Mouse (Mus musculus): ENCODE results near the gene Mef2a. TPM values are rescaled to one million over a fixed set of nuclear protein-coding genes. Genes with fewer than 3 reads are reported as not detected.

Gene Mef2a
- polyA plus RNA-seq (2016; fragmentation: Nextera tagmentation; extraction: Ambion mirVana) = 31.7 and 35.2 TPM in 2 replicates

DNA sequence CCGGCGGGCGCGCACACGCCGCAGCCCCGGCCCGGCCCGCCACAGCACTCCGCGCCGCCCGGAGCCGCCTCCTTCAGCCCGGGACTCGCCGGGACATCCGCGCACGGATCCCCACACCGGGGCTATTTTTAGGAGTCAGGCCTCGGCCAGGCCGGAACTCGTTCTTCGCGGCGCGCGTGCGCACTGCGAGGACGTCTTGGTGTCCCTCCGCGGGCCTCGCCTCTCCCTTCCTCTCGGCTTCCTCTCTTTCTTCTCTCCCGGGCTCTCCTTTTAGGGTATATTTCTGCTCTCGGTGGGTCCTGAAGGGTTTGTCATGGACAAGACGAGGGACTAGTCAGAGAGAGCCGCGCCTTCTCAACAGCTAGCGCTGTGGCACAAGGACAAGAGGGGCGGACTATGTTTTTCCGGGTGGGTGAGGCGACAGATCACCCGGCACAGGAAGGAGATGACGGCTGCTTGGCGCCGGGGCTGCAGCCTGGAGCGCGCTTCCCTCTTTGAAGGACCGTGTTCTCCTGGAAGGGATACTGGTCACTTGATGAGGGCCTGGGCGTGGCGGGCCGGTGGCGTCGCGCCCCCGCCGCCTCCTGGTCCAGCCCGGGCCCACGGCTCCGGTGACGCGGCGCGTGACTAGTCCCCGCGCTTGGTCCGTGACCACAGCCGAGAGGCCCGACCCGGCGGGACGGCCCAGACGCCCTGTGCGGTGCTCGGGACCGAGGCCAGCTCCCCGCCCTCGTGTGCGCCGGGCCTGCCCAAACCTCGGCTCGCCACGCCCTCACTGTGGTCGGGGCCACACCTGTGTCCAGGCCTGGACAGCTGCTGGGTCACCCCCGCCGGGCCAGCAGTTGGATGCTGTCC, at the start of gene Mef2a:
Gene Mef2a, minus strand, starts transcription at position 130 of the 855 bp plus-strand sequence.
- H3K9me3 ChIP-seq = no peaks in the 10 kb centered on the region
- no peaks in the 10 kb centered on the region for H3K36me3 ChIP-seq
- peak within 1 kb of the TSS; percentile 98 for H3K9ac ChIP-seq
- H3K4me3 ChIP-seq = peak within 1 kb of the TSS; percentile 91
- H3K27me3 ChIP-seq (replicated peaks) = no peaks in the 10 kb centered on the region
- ATAC-seq (ENCODE audit: low FRiP score, low read depth) = peak; percentile 95
- WGBS = under 1% methylated on average over 84 of the region's 89 CpGs
- H3K4me2 ChIP-seq (replicated peaks) = peak within 1 kb of the TSS; percentile 94
- peak within 1 kb of the TSS; percentile 98 for H3K27ac ChIP-seq
- peaks cover 12% of the 10 kb centered on the region for H3K4me1 ChIP-seq

DNA sequence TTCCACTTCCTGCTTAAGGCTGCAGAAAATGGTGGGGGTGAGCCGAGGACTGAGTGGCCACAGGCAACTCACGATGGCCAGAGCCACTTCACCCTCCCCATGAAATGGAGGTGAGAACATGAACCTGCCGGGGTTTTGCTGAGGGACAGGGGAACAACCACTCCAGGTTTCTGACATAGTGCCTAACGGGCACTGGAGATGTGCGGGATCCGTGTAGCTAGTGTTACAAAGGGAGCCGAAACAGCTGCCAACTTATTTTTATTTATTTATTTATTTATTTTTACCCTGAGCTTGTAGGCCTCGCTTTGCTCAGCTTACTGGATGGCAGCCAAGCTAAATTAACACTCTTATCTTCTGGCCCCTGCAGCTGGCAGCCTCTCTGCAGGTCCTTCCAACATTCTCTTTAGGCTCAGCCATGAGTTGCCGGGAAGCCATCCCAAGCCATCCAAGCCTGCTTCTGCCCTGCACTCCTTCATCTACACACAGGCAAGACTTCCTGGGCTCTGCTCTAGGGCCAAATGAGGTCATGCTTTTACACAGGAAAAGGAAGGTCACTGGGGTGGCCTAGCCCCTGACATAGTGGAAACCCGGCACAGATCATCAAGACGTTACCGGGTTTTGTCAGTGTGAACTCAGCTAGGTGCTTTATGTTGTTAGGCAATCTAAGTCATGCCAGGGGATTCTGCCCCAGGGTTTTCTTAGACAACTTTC, 49.0 kb upstream of the Mef2a start:
- 81% methylated on average over 12 of the region's 12 CpGs for WGBS
- no peaks in the 10 kb centered on the region for H3K9me3 ChIP-seq
- no peaks in the 10 kb centered on the region for H3K36me3 ChIP-seq
- no peak overlapping the region for H3K27ac ChIP-seq
- ATAC-seq (ENCODE audit: low FRiP score, low read depth) = no peak
- H3K4me1 ChIP-seq = no peaks in the 10 kb centered on the region
- no peaks in the 10 kb centered on the region for H3K27me3 ChIP-seq (replicated peaks)
- H3K4me2 ChIP-seq (replicated peaks) = no peak overlapping the region
- H3K9ac ChIP-seq = no peak overlapping the region
- no peak overlapping the region for H3K4me3 ChIP-seq

DNA sequence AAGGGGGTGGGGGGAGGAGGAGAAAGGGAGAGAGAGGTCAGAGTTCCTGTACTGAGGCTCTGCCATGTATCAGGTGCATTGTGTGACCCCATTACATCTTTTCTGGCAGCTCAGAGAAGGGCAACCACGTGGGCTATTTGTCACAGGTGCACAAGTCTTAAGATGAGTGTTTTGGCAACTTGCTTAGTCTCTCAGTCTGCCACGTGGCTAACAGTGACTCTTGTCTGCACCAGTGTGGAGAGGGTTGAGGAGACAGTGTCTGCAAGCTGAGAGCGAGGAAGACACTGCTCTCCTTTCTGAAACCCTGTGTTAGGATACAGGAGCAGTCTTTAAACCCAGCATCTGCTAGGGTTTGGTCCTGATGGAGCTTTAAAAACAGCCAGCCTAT, 48.4 kb upstream of the Mef2a start:
- Histone ChIP-seq H3K9me3 (no peaks in the 10 kb centered on the region), H3K4me1 (no peaks in the 10 kb centered on the region), H3K27ac (no peak overlapping the region), H3K36me3 (no peaks in the 10 kb centered on the region), H3K4me3 (no peak overlapping the region), H3K27me3 (replicated peaks) (no peaks in the 10 kb centered on the region), H3K4me2 (replicated peaks) (no peak overlapping the region), H3K9ac (no peak overlapping the region)
- no peak for ATAC-seq (ENCODE audit: low FRiP score, low read depth)
- WGBS = 69% methylated on average over 3 of the region's 3 CpGs

DNA sequence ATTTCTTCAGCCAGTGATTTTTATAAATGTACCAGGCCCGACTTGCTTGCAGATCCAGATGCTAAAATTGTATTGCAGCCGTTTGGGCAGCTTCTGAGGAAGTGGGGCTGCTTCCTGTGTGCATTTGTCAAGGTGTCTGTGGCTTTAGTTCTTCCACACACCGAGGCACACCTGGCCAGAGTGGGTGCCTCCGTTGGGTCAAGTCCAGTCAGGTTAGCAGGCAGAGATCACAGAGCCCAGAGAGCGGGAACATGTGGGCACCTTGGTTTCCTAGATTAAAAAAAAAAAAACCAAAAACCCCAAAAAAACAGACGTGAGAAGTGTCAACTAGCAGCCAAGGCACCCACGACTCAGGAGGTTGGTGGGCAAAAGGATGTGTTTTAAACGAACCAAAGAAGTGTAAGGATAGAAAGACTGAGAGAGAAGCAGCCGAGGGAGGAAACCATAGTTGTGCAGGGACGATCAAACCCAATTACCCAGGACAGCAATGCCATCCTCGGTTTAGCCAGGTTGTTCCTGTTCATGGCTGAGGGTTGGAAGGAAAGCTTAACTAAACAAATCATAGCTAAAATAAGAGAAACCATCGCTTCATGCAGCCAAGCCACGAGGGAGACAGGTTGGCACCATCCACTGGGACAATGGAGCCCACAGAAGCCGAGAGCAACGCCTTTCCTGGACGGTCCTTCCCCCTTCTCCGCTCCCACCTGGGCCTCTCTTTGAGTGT, 47.1 kb upstream of the Mef2a start:
- Histone ChIP-seq H3K27me3 (replicated peaks) (no peaks in the 10 kb centered on the region), H3K9me3 (no peaks in the 10 kb centered on the region), H3K36me3 (no peaks in the 10 kb centered on the region), H3K4me1 (no peaks in the 10 kb centered on the region), H3K27ac (no peak overlapping the region), H3K4me2 (replicated peaks) (no peak overlapping the region), H3K4me3 (no peak overlapping the region), H3K9ac (no peak overlapping the region)
- WGBS = 87% methylated on average over 17 of the region's 17 CpGs
- no peak for ATAC-seq (ENCODE audit: low FRiP score, low read depth)

DNA sequence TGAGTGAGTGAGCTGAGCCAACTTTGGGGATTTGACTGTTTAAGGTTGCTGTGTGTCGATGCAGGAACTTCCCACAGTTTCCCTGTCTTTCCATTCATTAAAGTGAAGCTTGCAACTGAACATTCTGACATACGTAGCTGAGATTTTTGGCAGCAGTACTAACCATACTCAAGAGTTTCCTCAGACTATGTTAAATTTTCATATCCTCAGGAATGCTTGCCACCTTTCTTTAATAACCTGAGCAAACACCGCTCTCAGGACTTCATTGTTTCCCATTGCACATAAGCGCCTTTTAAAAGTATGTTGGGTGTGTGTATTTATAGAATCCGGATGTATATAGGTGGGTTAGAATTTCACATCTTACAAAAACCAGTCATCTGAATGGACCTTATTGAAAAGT, 45.5 kb upstream of the Mef2a start:
- no peaks in the 10 kb centered on the region for H3K9me3 ChIP-seq
- H3K27ac ChIP-seq = no peak overlapping the region
- no peaks in the 10 kb centered on the region for H3K36me3 ChIP-seq
- ATAC-seq (ENCODE audit: low FRiP score, low read depth) = no peak
- H3K4me2 ChIP-seq (replicated peaks) = no peak overlapping the region
- no peaks in the 10 kb centered on the region for H3K4me1 ChIP-seq
- H3K4me3 ChIP-seq = no peak overlapping the region
- H3K9ac ChIP-seq = no peak overlapping the region
- no peaks in the 10 kb centered on the region for H3K27me3 ChIP-seq (replicated peaks)
- WGBS = 96% methylated on average over 5 of the region's 5 CpGs

DNA sequence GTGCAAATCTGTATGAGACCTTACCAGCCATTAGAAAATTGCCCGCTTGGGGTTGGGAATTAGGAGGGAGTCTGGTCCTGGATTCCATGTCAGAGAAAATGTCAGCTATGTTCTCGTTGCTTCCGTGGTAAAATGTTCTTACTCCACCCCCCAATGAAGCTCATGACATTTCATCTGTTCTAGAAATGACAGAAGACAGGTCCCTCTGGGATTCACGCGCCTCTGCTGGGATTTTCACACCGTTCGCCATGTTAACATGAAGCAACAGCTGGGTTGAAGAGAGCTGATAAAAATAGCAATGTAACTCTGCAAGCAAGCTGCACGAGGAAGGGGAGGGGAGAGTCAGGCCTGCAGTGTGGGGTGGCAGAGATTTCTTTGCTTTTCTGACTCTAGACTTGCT, 42.1 kb upstream of the Mef2a start:
- Histone ChIP-seq H3K4me2 (replicated peaks) (no peak overlapping the region), H3K4me3 (no peak overlapping the region), H3K27ac (no peak overlapping the region), H3K9ac (no peak overlapping the region), H3K36me3 (no peaks in the 10 kb centered on the region), H3K4me1 (no peaks in the 10 kb centered on the region), H3K9me3 (no peaks in the 10 kb centered on the region), H3K27me3 (replicated peaks) (no peaks in the 10 kb centered on the region)
- 83% methylated on average over 8 of the region's 8 CpGs for WGBS
- no peak for ATAC-seq (ENCODE audit: low FRiP score, low read depth)

DNA sequence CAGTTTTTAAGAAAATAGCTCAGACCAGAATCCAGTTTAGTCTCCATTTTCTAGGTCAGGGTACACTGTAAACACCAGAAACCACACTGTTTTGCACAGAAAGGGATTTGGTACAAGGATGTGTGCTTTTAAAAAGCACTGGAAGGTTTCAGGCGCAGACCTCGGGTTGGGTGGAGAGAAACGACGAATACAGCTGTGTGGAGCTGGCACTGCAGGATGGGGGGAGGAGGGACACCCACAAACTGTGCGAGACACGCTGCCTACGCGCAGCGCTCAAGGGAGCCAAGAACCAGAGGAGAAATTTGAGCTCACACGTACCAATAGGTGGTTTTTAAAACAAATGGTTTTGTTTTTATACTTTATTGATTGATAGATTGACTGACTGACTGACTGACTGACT, 40.0 kb upstream of the Mef2a start:
- H3K36me3 ChIP-seq = no peaks in the 10 kb centered on the region
- H3K4me1 ChIP-seq = no peaks in the 10 kb centered on the region
- H3K9me3 ChIP-seq = no peaks in the 10 kb centered on the region
- no peak overlapping the region for H3K4me2 ChIP-seq (replicated peaks)
- ATAC-seq (ENCODE audit: low FRiP score, low read depth) = no peak
- H3K27ac ChIP-seq = no peak overlapping the region
- H3K27me3 ChIP-seq (replicated peaks) = no peaks in the 10 kb centered on the region
- H3K9ac ChIP-seq = no peak overlapping the region
- no peak overlapping the region for H3K4me3 ChIP-seq
- WGBS = 86% methylated on average over 10 of the region's 10 CpGs

DNA sequence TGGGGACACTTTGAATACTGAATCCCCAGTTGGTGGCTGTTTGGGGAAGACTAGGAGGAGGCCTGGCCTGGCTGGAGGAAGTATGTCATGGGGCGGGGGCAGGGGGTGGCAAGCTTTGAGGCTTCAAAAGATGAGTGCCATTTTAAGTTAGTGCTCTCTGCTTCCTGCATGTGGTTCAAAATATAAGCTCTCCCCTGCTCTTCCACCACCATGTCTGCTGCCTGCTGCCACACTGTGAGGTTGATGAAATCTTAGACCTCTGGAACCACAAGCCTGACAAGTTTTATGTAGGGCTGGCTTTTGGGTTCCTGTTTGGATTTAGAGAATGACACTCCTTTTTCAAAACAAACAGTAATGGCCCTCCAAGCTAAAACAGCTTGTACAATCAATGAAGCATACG, 34.4 kb upstream of the Mef2a start:
- H3K4me2 ChIP-seq (replicated peaks) = no peak overlapping the region
- no peak for ATAC-seq (ENCODE audit: low FRiP score, low read depth)
- 84% methylated on average over 2 of the region's 2 CpGs for WGBS

DNA sequence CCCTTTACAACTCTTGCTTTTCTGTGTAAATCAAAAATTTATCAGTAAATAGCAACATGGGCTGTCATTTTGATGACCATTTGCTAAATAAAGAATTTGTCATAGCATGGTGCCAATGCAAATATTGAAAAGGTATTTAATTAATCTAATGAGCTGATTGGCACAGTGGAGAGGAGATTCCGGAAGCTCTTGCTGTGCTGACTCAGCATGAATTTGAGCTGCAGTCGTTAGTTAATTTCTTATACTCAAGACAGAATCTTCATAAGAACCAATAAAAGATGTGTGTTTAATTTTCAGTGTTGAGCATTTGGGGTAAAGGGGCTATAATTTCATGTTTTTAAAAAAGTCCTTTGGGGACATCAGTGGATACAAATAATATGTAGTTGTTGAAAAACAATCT, 31.5 kb upstream of the Mef2a start:
- H3K4me2 ChIP-seq (replicated peaks) = no peak overlapping the region
- no peaks in the 10 kb centered on the region for H3K4me1 ChIP-seq
- no peaks in the 10 kb centered on the region for H3K27me3 ChIP-seq (replicated peaks)
- no peaks in the 10 kb centered on the region for H3K9me3 ChIP-seq
- ATAC-seq (ENCODE audit: low FRiP score, low read depth) = no peak
- WGBS = 89% methylated on average over 2 of the region's 2 CpGs
- H3K36me3 ChIP-seq = no peaks in the 10 kb centered on the region
- H3K9ac ChIP-seq = no peak overlapping the region
- no peak overlapping the region for H3K4me3 ChIP-seq
- no peak overlapping the region for H3K27ac ChIP-seq

More for the DNA sequence above, 34.4 kb upstream of the Mef2a start:
- H3K36me3 ChIP-seq = no peaks in the 10 kb centered on the region
- no peaks in the 10 kb centered on the region for H3K4me1 ChIP-seq
- no peak overlapping the region for H3K4me3 ChIP-seq
- no peaks in the 10 kb centered on the region for H3K9me3 ChIP-seq
- H3K9ac ChIP-seq = no peak overlapping the region
- H3K27me3 ChIP-seq (replicated peaks) = no peaks in the 10 kb centered on the region
- H3K27ac ChIP-seq = no peak overlapping the region

DNA sequence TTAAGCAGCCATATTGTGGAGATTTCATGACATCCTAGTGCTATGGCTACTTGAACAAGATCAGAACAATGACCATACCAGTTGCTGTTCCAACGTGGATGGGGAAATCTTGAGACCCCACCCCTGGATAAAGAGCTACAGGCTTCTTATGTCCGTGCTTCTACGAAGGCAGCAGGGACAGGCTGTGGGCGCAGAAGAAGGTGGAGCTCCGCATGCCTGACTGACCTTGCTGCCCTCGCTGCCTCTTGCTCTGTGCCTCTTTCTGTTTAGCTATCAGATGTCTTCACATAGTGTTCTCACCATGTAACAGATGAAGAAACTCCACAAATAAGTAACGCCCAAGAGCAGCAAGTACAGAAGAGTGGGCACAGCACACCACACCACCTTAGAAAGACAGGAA, 29.7 kb upstream of the Mef2a start:
- no peak overlapping the region for H3K4me3 ChIP-seq

DNA sequence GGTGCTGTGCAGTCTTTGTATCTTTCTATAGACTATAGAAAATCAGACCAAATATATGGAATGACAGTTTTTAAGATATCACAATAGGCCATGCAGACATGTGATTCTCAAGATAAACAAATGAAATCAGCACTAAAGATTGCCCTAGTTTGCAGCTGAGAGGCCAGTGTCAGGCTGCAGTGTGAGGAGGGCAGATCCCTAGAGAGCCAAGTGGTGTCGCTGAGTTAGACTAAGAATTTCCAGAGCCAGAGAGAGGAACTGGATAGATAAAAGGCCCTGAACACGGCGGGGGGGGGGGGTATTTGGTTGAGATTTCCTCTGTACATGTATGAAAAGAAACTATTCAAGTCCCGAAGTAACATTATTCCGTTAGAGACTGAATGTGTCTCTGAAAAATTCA, 28.7 kb upstream of the Mef2a start:
- H3K27ac ChIP-seq = no peak overlapping the region
- 67% methylated on average over 5 of the region's 5 CpGs for WGBS
- no peaks in the 10 kb centered on the region for H3K27me3 ChIP-seq (replicated peaks)
- no peak overlapping the region for H3K9ac ChIP-seq
- no peaks in the 10 kb centered on the region for H3K36me3 ChIP-seq
- no peak overlapping the region for H3K4me2 ChIP-seq (replicated peaks)
- no peaks in the 10 kb centered on the region for H3K9me3 ChIP-seq
- no peaks in the 10 kb centered on the region for H3K4me1 ChIP-seq
- no peak for ATAC-seq (ENCODE audit: low FRiP score, low read depth)
- no peak overlapping the region for H3K4me3 ChIP-seq

More for the DNA sequence above, 29.7 kb upstream of the Mef2a start:
- H3K4me1 ChIP-seq = no peaks in the 10 kb centered on the region
- ATAC-seq (ENCODE audit: low FRiP score, low read depth) = no peak
- H3K4me2 ChIP-seq (replicated peaks) = no peak overlapping the region
- no peak overlapping the region for H3K9ac ChIP-seq
- no peaks in the 10 kb centered on the region for H3K27me3 ChIP-seq (replicated peaks)
- WGBS = 80% methylated on average over 7 of the region's 7 CpGs
- H3K36me3 ChIP-seq = no peaks in the 10 kb centered on the region
- no peaks in the 10 kb centered on the region for H3K9me3 ChIP-seq
- H3K27ac ChIP-seq = no peak overlapping the region

DNA sequence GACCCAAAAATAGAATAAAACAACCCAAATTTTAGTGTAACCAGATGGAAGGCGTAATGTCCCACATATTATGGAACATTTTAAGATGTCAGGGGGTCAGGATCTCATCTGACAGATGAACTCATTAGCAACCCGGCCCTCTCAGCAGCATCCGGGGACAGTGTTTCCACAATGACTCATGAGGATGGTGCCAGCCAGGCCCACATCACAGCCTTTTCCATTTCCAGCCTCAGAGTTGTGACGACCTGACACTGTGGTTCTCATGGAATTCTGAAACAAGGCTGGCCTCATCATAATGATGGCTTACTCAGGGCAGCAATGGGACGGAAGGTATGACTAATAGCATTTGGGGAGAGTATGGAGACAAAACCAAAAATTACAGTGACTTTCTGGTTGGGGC, 18.1 kb upstream of the Mef2a start:
- H3K27ac ChIP-seq = no peak overlapping the region
- 81% methylated on average over 5 of the region's 5 CpGs for WGBS
- H3K9me3 ChIP-seq = no peaks in the 10 kb centered on the region
- H3K4me1 ChIP-seq = no peaks in the 10 kb centered on the region
- H3K4me3 ChIP-seq = no peak overlapping the region
- no peak overlapping the region for H3K9ac ChIP-seq
- H3K4me2 ChIP-seq (replicated peaks) = no peak overlapping the region
- no peaks in the 10 kb centered on the region for H3K36me3 ChIP-seq
- H3K27me3 ChIP-seq (replicated peaks) = no peaks in the 10 kb centered on the region
- no peak for ATAC-seq (ENCODE audit: low FRiP score, low read depth)
